In the genomic region with DNA sequence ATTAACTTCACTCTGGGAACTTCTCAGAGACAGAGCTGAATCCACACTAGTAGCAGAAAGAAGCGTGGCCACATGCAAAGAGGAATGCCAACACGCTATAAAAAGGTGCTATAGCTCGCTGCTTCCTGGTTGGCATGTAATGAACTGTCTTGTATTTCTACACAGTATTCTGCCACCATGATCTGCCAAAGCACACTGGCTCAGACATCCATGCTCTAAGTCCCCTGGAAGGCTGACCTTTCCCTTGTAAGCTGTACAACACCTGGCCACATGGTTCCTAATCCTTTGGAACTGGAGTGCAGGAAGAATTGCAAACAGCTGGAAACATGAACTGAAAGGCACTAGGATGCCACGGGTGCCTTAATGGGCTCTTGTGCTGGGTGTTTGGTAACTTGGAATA, we compare ENCODE assay signal across 28 mouse cellular contexts.
DNase-seq lines count a peak whose midpoint lies in the region; ATAC-seq and TF ChIP-seq lines count a peak whose summit lies in the region.
"Had no signal": no experiment of that assay in that cellular context is flagged by ENCODE, and none has a peak within 500 bp of the region (broad histone marks: within the 10 kb centered on the region; RNA-seq: fewer than 3 reads in every experiment).

No protein-coding gene starts in this region.

- no peak overlapping the region for H3K4me3 ChIP-seq in heart, embryonic 12.5 days
- no peak overlapping the region for H3K4me3 ChIP-seq in kidney, adult 2 months (ENCODE audit: insufficient read depth, low read depth, low read length)
- H3K4me3 ChIP-seq: embryonic facial prominence, embryonic 13.5 days; hindbrain, embryonic 13.5 days; limb, embryonic 13.5 days; lung, embryonic 15.5 days; neural tube, embryonic 12.5 days; stomach, embryonic 15.5 days had no signal

- H3K9ac ChIP-seq in heart, embryonic 12.5 days: no peak overlapping the region
- H3K9ac ChIP-seq: embryonic facial prominence, embryonic 13.5 days; hindbrain, embryonic 13.5 days; limb, embryonic 13.5 days; lung, embryonic 15.5 days; neural tube, embryonic 12.5 days; stomach, embryonic 15.5 days had no signal

- H3K27ac ChIP-seq in heart, embryonic 12.5 days (ENCODE audit: poor library complexity, severe bottlenecking): no peak overlapping the region
- no peak overlapping the region for H3K27ac ChIP-seq in kidney, adult 2 months (ENCODE audit: insufficient read depth, low read depth, low read length)
- H3K27ac ChIP-seq: embryonic facial prominence, embryonic 13.5 days; hindbrain, embryonic 13.5 days; limb, embryonic 13.5 days; lung, embryonic 15.5 days; neural tube, embryonic 12.5 days; stomach, embryonic 15.5 days had no signal

- H3K36me3 ChIP-seq in heart, embryonic 12.5 days: no peaks in the 10 kb centered on the region
- H3K36me3 ChIP-seq in kidney, adult 2 months (ENCODE audit: control insufficient read depth, insufficient read depth, low read length): no peaks in the 10 kb centered on the region
- H3K36me3 ChIP-seq: embryonic facial prominence, embryonic 13.5 days; limb, embryonic 13.5 days; lung, embryonic 15.5 days; neural tube, embryonic 12.5 days; stomach, embryonic 15.5 days had no signal

- peak; percentile 31; the same call in 1 of the 2 replicates for ATAC-seq in frontal cortex, adult (ENCODE audit: low TSS enrichment)
- ATAC-seq in heart, embryonic 12.5 days (ENCODE audit: insufficient number of reproducible peaks, low FRiP score): no peak
- ATAC-seq: CD4-positive, CD25-positive, alpha-beta regulatory T cell, adult 4 months; midbrain, embryonic 16.5 days had no signal

- TF ChIP-seq CTCF in kidney, adult 2 months (conservative IDR thresholded peaks at IDR 0.05; ENCODE audit: insufficient read depth, insufficient read length, low read depth, low read length): no peak

- no peak for DNase-seq in frontal cortex, adult 2 months (ENCODE audit: extremely low spot score in 1 of 2, low spot score in 1 of 2)
- DNase-seq in heart, adult 11 months: peak; percentile 72
- DNase-seq in brain, adult 2 months (ENCODE audit: low read depth, low spot score): peak; percentile 39
- peak; percentile 92 for DNase-seq in fat pad, adult 2 months (ENCODE audit: extremely low read depth, low read depth, low spot score)
- DNase-seq in MN1 (ENCODE audit: low spot score): no peak
- DNase-seq in kidney, adult 2 months: no peak
- DNase-seq: adrenal gland, postnatal 25 days; cerebellum, adult 18-20 months; cerebellum, postnatal 10 days; heart, adult 18-20 months; heart, postnatal 4 days; kidney, adult 11 months; kidney, postnatal 36 days; layer of hippocampus, postnatal 36 days; right cerebral cortex, postnatal 14 days had no signal

- H3K4me2 ChIP-seq in heart, embryonic 12.5 days: no peak overlapping the region
- H3K4me2 ChIP-seq: embryonic facial prominence, embryonic 13.5 days; heart, embryonic 11.5 days; hindbrain, embryonic 13.5 days; limb, embryonic 13.5 days; liver, embryonic 11.5 days; lung, embryonic 15.5 days; midbrain, embryonic 11.5 days; neural tube, embryonic 12.5 days; stomach, embryonic 15.5 days had no signal

- WGBS in heart, embryonic 12.5 days: 74% methylated on average over 4 of the region's 4 CpGs
- 69% methylated on average over 4 of the region's 4 CpGs for WGBS in kidney, adult 2 months

- no peak for TF ChIP-seq POLR2A in kidney, adult 2 months (IDR thresholded peaks at IDR 0.05; ENCODE audit: low read depth, low read length)

- no peaks in the 10 kb centered on the region for H3K27me3 ChIP-seq in heart, embryonic 12.5 days (replicated peaks)
- H3K27me3 ChIP-seq in kidney, adult 2 months (replicated peaks; ENCODE audit: control insufficient read depth, insufficient read depth, low read length): no peaks in the 10 kb centered on the region
- H3K27me3 ChIP-seq: embryonic facial prominence, embryonic 13.5 days; hindbrain, embryonic 13.5 days; limb, embryonic 13.5 days; lung, embryonic 15.5 days; neural tube, embryonic 12.5 days; stomach, embryonic 15.5 days had no signal

- H3K9me3 ChIP-seq in heart, embryonic 12.5 days (replicated peaks): no peaks in the 10 kb centered on the region
- H3K9me3 ChIP-seq: embryonic facial prominence, embryonic 13.5 days; hindbrain, embryonic 13.5 days; limb, embryonic 13.5 days; lung, embryonic 15.5 days; neural tube, embryonic 12.5 days; stomach, embryonic 15.5 days had no signal

- no peaks in the 10 kb centered on the region for H3K4me1 ChIP-seq in heart, embryonic 12.5 days (replicated peaks)
- no peaks in the 10 kb centered on the region for H3K4me1 ChIP-seq in kidney, adult 2 months (ENCODE audit: control insufficient read depth, insufficient read depth, low read length)
- H3K4me1 ChIP-seq: embryonic facial prominence, embryonic 13.5 days; hindbrain, embryonic 13.5 days; lung, embryonic 15.5 days; neural tube, embryonic 12.5 days; stomach, embryonic 15.5 days had no signal

Comparison
In these comparisons a context has a peak if more than half of its experiments do, and no peak if none do; other contexts are left out.
1. DNase-seq: peak in heart, adult 11 months (single experiment), brain, adult 2 months (single experiment) and fat pad, adult 2 months (single experiment); none in frontal cortex, adult 2 months (0 of 2), MN1 (single experiment) and kidney, adult 2 months (single experiment).